Mouse (Mus musculus): ENCODE data around the gene Amz1. TPM values are rescaled to one million over a fixed set of nuclear protein-coding genes. Genes with fewer than 3 reads are reported as not detected.

The Amz1 gene
- polyA plus RNA-seq, 1 experiment = 1.2 TPM

DNA sequence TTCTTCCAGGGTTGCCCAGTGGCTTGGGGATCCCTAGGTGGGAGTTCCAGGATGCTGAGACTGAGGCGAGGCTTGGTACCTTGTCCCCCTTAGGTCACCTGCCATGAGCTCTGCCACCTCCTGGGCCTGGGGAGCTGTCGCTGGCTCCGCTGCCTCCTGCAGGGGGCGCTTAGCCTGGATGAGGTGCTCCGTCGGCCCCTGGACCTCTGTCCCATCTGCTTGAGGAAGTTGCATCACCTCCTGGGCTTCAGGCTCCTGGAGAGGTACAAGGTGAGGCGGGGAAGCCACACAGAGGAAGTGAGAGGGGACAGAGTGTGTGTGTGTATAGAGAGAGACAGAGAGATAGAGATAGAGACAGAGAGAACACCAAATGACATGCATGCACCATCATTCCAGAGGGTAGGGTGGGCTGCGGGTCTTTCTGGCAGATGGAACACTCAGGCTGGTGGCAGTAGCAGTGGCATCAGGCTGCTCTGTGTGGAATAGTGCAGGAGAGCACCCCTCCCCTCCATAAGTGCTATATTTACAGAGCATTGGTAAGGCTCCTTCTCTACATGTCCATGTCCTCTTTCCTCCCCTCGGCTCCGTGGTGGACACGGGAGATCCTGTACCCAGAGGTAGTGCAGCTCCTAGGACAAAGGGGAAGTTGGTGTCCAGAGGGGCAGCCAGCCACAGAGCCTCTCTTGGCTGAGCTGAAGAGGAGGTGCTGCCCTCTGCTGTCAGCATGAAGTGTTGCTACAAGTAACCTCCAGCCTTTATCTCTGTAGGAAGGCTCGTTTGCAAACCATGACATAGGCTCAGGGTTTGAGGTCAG is 25.3 kb downstream of the Amz1 start:
- Histone ChIP-seq H3K36me3 (ENCODE audit: control insufficient read depth, insufficient read depth) (no peaks in the 10 kb centered on the region), H3K79me2 (ENCODE audit: control insufficient read depth, insufficient read depth) (no peaks in the 10 kb centered on the region), H3K4me2 (ENCODE audit: low read depth) (peak overlapping the region; percentile 63), H3ac (ENCODE audit: control insufficient read depth, insufficient read length) (no peak overlapping the region), H3K4me3 (peak overlapping the region; percentile 23), H3K27me3 (ENCODE audit: control insufficient read depth, insufficient read depth, insufficient read length) (no peaks in the 10 kb centered on the region)
- TF ChIP-seq MYOD1 (IDR thresholded peaks at IDR 0.05; ENCODE audit: control insufficient read depth in 1 of 3, insufficient read length in 2 of 3, low read depth in 2 of 3) = no peak
- no peak for TF ChIP-seq SRF (IDR thresholded peaks at IDR 0.05; ENCODE audit: control insufficient read depth, insufficient read length, low read depth)
- TF ChIP-seq CEBPB (IDR thresholded peaks at IDR 0.05; ENCODE audit: insufficient read depth, poor library complexity, severe bottlenecking) = peak; percentile 73; the same call in 1 of the 2 replicates
- peak; percentile 38 for TF ChIP-seq POLR2A (IDR thresholded peaks at IDR 0.05; ENCODE audit: insufficient read length, low read depth)
- TF ChIP-seq TCF12 (IDR thresholded peaks at IDR 0.05; ENCODE audit: insufficient read depth, poor library complexity, severe bottlenecking) = no peak
- no peak for TF ChIP-seq USF1 (IDR thresholded peaks at IDR 0.05; ENCODE audit: low read depth)

- no peak for TF ChIP-seq REST (IDR thresholded peaks at IDR 0.05; ENCODE audit: insufficient read depth, insufficient read length)
- TF ChIP-seq MYOG (IDR thresholded peaks at IDR 0.05; ENCODE audit: control insufficient read depth in 1 of 3, insufficient read depth in 1 of 3, insufficient read length in 2 of 3, low read depth in 2 of 3) = no peak
- TF ChIP-seq USF1 (IDR thresholded peaks at IDR 0.05; ENCODE audit: low read depth) = no peak
- no peak for TF ChIP-seq TCF3 (IDR thresholded peaks at IDR 0.05; ENCODE audit: insufficient read length, low read depth)
- TF ChIP-seq SRF (IDR thresholded peaks at IDR 0.05; ENCODE audit: control insufficient read depth, insufficient read length, low read depth) = no peak
- TF ChIP-seq POLR2A (IDR thresholded peaks at IDR 0.05; ENCODE audit: insufficient read length, low read depth) = no peak
- TF ChIP-seq MYOD1 (IDR thresholded peaks at IDR 0.05; ENCODE audit: control insufficient read depth in 1 of 3, insufficient read length in 2 of 3, low read depth in 2 of 3) = no peak
- no peak for TF ChIP-seq MAX (IDR thresholded peaks at IDR 0.05; ENCODE audit: low read depth)
- TF ChIP-seq TCF12 (IDR thresholded peaks at IDR 0.05; ENCODE audit: insufficient read depth, poor library complexity, severe bottlenecking) = no peak
- no peak for TF ChIP-seq E2F4 (IDR thresholded peaks at IDR 0.05; ENCODE audit: insufficient read depth)
- TF ChIP-seq POLR2AphosphoS2 (IDR thresholded peaks at IDR 0.05; ENCODE audit: insufficient read length, low read depth) = no peak
- no peak for TF ChIP-seq CEBPB (IDR thresholded peaks at IDR 0.05; ENCODE audit: insufficient read depth, poor library complexity, severe bottlenecking)
- Histone ChIP-seq H3K4me2 (ENCODE audit: low read depth) (no peak overlapping the region), H3K27me3 (ENCODE audit: control insufficient read depth, insufficient read depth, insufficient read length) (no peaks in the 10 kb centered on the region), H3K79me2 (ENCODE audit: control insufficient read depth, insufficient read depth) (no peaks in the 10 kb centered on the region), H3K36me3 (ENCODE audit: control insufficient read depth, insufficient read depth) (no peaks in the 10 kb centered on the region), H3ac (ENCODE audit: control insufficient read depth, insufficient read length) (no peak overlapping the region), H3K4me3 (no peak overlapping the region)
Measured at GRCm38 (mm10) chr5:140750925-140751324, 27.0 kb downstream of the Amz1 start.

- no peak for TF ChIP-seq E2F4 (IDR thresholded peaks at IDR 0.05; ENCODE audit: insufficient read depth)
- TF ChIP-seq POLR2AphosphoS2 (IDR thresholded peaks at IDR 0.05; ENCODE audit: insufficient read length, low read depth) = no peak
- no peak for TF ChIP-seq MAX (IDR thresholded peaks at IDR 0.05; ENCODE audit: low read depth)
- no peak for TF ChIP-seq REST (IDR thresholded peaks at IDR 0.05; ENCODE audit: insufficient read depth, insufficient read length)
- TF ChIP-seq SRF (IDR thresholded peaks at IDR 0.05; ENCODE audit: control insufficient read depth, insufficient read length, low read depth) = no peak
- no peak for TF ChIP-seq POLR2A (IDR thresholded peaks at IDR 0.05; ENCODE audit: insufficient read length, low read depth)
- no peak for TF ChIP-seq MYOG (IDR thresholded peaks at IDR 0.05; ENCODE audit: control insufficient read depth in 1 of 3, insufficient read depth in 1 of 3, insufficient read length in 2 of 3, low read depth in 2 of 3)
- no peak for TF ChIP-seq USF1 (IDR thresholded peaks at IDR 0.05; ENCODE audit: low read depth)
- TF ChIP-seq CEBPB (IDR thresholded peaks at IDR 0.05; ENCODE audit: insufficient read depth, poor library complexity, severe bottlenecking) = no peak
- no peak for TF ChIP-seq TCF3 (IDR thresholded peaks at IDR 0.05; ENCODE audit: insufficient read length, low read depth)
- TF ChIP-seq MYOD1 (IDR thresholded peaks at IDR 0.05; ENCODE audit: control insufficient read depth in 1 of 3, insufficient read length in 2 of 3, low read depth in 2 of 3) = no peak
- no peak for TF ChIP-seq TCF12 (IDR thresholded peaks at IDR 0.05; ENCODE audit: insufficient read depth, poor library complexity, severe bottlenecking)
- H3ac ChIP-seq (ENCODE audit: control insufficient read depth, insufficient read length) = no peak overlapping the region
- H3K36me3 ChIP-seq (ENCODE audit: control insufficient read depth, insufficient read depth) = no peaks in the 10 kb centered on the region
- no peaks in the 10 kb centered on the region for H3K27me3 ChIP-seq (ENCODE audit: control insufficient read depth, insufficient read depth, insufficient read length)
- H3K79me2 ChIP-seq (ENCODE audit: control insufficient read depth, insufficient read depth) = no peaks in the 10 kb centered on the region
- H3K4me2 ChIP-seq (ENCODE audit: low read depth) = no peak overlapping the region
- H3K4me3 ChIP-seq = no peak overlapping the region
Measured at GRCm38 (mm10) chr5:140752041-140752440, 28.1 kb downstream of the Amz1 start.

- TF ChIP-seq MYOG (IDR thresholded peaks at IDR 0.05; ENCODE audit: control insufficient read depth in 1 of 3, insufficient read depth in 1 of 3, insufficient read length in 2 of 3, low read depth in 2 of 3) (no peak), REST (IDR thresholded peaks at IDR 0.05; ENCODE audit: insufficient read depth, insufficient read length) (no peak), SRF (IDR thresholded peaks at IDR 0.05; ENCODE audit: control insufficient read depth, insufficient read length, low read depth) (no peak), USF1 (IDR thresholded peaks at IDR 0.05; ENCODE audit: low read depth) (no peak), E2F4 (IDR thresholded peaks at IDR 0.05; ENCODE audit: insufficient read depth) (no peak), TCF3 (IDR thresholded peaks at IDR 0.05; ENCODE audit: insufficient read length, low read depth) (no peak), MYOD1 (IDR thresholded peaks at IDR 0.05; ENCODE audit: control insufficient read depth in 1 of 3, insufficient read length in 2 of 3, low read depth in 2 of 3) (no peak), TCF12 (IDR thresholded peaks at IDR 0.05; ENCODE audit: insufficient read depth, poor library complexity, severe bottlenecking) (no peak), CEBPB (IDR thresholded peaks at IDR 0.05; ENCODE audit: insufficient read depth, poor library complexity, severe bottlenecking) (no peak), POLR2A (IDR thresholded peaks at IDR 0.05; ENCODE audit: insufficient read length, low read depth) (no peak)
- Histone ChIP-seq H3K4me2 (ENCODE audit: low read depth) (no peak overlapping the region), H3K27me3 (ENCODE audit: control insufficient read depth, insufficient read depth, insufficient read length) (no peaks in the 10 kb centered on the region)
Measured at GRCm38 (mm10) chr5:140752639-140753038, 28.7 kb downstream of the Amz1 start.

More at GRCm38 (mm10) chr5:140752639-140753038, 28.7 kb downstream of the Amz1 start:
- Histone ChIP-seq H3K36me3 (ENCODE audit: control insufficient read depth, insufficient read depth) (no peaks in the 10 kb centered on the region), H3K79me2 (ENCODE audit: control insufficient read depth, insufficient read depth) (no peaks in the 10 kb centered on the region), H3ac (ENCODE audit: control insufficient read depth, insufficient read length) (no peak overlapping the region), H3K4me3 (no peak overlapping the region)

All from myocyte (in vitro differentiated cells).